Mouse (Mus musculus) cerebellum, adult (tissue): ENCODE measurements around the gene Slc27a1.
"Not testable (repeated sequence)": the region's sequence is repeated elsewhere in the genome, so short reads cannot be mapped to it uniquely, and the experiment has no call there.

ENCODE experiments used
- ATAC-seq: cut with Nextera tagmentation; 2 replicates; pipeline ENCODE4 v1.9.2; 2017; ENCODE audit warnings: mild to moderate bottlenecking, moderate library complexity, mixed read lengths; ENCODE audit not compliant: insufficient number of reproducible peaks, low FRiP score, low TSS enrichment

The Slc27a1 gene

GRCm38 (mm10) chr8:71568387-71568937 is at the start of gene Slc27a1:
Slc27a1 (plus strand) TSS chr8:71568882.
- no peak for ATAC-seq

GRCm38 (mm10) chr8:71519037-71519825 is 49.5 kb upstream of the Slc27a1 start:
- ATAC-seq, result not testable (repeated sequence)

- peak; percentile 85 for ATAC-seq
These were observed 47.0 kb upstream of the Slc27a1 start for GRCm38 (mm10) chr8:71521634-71522033.

GRCm38 (mm10) chr8:71525226-71526050 is 43.2 kb upstream of the Slc27a1 start, which contains the start of gene Ccdc194:
Ccdc194 (minus strand) TSS chr8:71525711.
- no peak for ATAC-seq

- ATAC-seq, result no peak
These were observed 42.4 kb upstream of the Slc27a1 start for GRCm38 (mm10) chr8:71526272-71526671.

- no peak for ATAC-seq
These were observed 41.4 kb upstream of the Slc27a1 start for GRCm38 (mm10) chr8:71527162-71527870.

- ATAC-seq, result no peak
These were observed 40.2 kb upstream of the Slc27a1 start for GRCm38 (mm10) chr8:71528362-71529073.

GRCm38 (mm10) chr8:71530735-71531467 is 37.8 kb upstream of the Slc27a1 start:
- not testable (repeated sequence) for ATAC-seq

- ATAC-seq, result no peak
These were observed 34.3 kb upstream of the Slc27a1 start for GRCm38 (mm10) chr8:71534263-71534810.

- ATAC-seq, result no peak
These were observed 33.0 kb upstream of the Slc27a1 start for GRCm38 (mm10) chr8:71535663-71536062.

- ATAC-seq, result no peak
These were observed 31.4 kb upstream of the Slc27a1 start, which contains the start of gene Bst2 for GRCm38 (mm10) chr8:71537028-71537867. Bst2 (minus strand) TSS chr8:71537456.

GRCm38 (mm10) chr8:71542632-71543343 is 25.9 kb upstream of the Slc27a1 start, which contains the start of gene Mvb12a:
Mvb12a (plus strand) TSS chr8:71542922.
- peak; percentile 94 for ATAC-seq

- no peak for ATAC-seq
These were observed 24.9 kb upstream of the Slc27a1 start for GRCm38 (mm10) chr8:71543755-71544154.

- no peak for ATAC-seq
These were observed 23.6 kb upstream of the Slc27a1 start for GRCm38 (mm10) chr8:71545053-71545452.

- ATAC-seq, result no peak
These were observed 21.1 kb upstream of the Slc27a1 start for GRCm38 (mm10) chr8:71547590-71547989.

- ATAC-seq, result no peak
These were observed 17.9 kb upstream of the Slc27a1 start for GRCm38 (mm10) chr8:71550754-71551153.

GRCm38 (mm10) chr8:71552770-71553169 is 15.9 kb upstream of the Slc27a1 start:
- ATAC-seq, result no peak
